Mouse (Mus musculus) olfactory bulb, adult 2 months (tissue): ENCODE data around the gene Gatad2a.

Source experiments
- CTCF ChIP-seq: fragments of 200-500 bp; IDR thresholded peaks from 2 replicates; pipeline ENCODE4 v1.5.1; 2012; ENCODE audit warnings: low read depth, mild to moderate bottlenecking, low read length, moderate library complexity; ENCODE audit not compliant: insufficient read depth
- POLR2A ChIP-seq: fragments of 200-500 bp; IDR thresholded peaks from 2 replicates; pipeline ENCODE4 v1.6.1; 2012; ENCODE audit warnings: mild to moderate bottlenecking, low read depth, low read length, moderate library complexity; ENCODE audit not compliant: insufficient read depth

GRCm38 (mm10) chr8:69882833-69883600 is 113.2 kb downstream of the Gatad2a start:
- TF ChIP-seq CTCF, result no peak
- TF ChIP-seq POLR2A, result no peak
